Mouse (Mus musculus): Measurements from ENCODE around the gene Frs3.

DNA sequence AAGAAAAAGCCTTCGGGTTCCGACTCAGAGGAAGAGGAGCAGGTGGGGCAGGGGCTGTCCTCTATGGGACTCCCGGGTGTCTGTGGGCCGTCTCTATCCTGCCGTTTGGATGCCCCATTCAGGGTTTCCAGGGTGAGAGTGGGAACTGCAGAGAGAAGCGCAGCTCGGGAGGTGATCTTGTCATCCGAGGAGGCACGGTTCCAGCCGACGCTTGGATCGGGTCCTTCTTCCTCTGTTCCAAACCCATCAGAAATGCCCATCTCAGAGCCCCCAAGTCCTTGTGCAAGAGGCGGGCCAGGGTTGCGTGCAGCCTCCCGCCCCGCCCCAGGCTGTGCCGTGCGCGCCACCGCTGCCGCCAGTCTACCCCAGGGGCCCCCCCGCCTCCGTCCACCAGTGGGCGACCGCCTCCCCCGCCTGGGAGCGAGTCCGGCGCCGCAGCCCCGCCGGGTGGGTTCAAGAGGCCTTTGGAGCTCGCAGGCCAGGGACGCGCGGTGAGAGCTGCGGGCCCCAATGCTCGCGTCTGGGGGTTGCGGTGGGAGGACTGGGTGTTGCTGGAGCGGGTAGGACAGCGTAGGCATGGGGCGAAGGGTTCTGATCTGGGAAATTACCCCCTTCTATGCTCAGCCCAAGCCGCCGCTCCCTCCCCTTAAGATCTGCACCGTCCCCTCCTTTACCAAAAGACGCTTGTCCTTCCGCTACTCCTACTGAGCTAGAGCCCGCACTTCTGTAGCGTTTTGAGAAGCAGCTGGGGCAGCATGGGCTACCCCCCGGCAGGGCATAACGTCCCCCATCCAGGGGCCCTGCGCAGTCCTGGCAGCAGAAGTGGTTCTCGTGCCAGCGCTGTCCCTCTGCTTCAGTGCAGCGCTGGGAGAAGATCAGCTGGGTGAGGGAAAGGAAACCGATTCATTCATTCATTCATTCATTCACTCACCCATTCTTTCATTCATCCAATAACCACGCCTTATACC, at the start of gene Frs3:
- TF ChIP-seq CTCF (IDR thresholded peaks at IDR 0.05) (peak; percentile 28), EP300 (IDR thresholded peaks at IDR 0.05; ENCODE audit: insufficient read depth, low read depth, low read length) (no peak), POLR2A (IDR thresholded peaks at IDR 0.05; ENCODE audit: insufficient read depth, low read depth, low read length) (no peak)

All from heart, adult 2 months (tissue).